Mouse (Mus musculus) adrenal gland, adult (tissue): ENCODE results near the gene Coq8b.

ENCODE experiments used
- DNase-seq, 2 experiments: peaks; one replicate each; pipeline ENCODE4 v3.0.0; 2022 to 2023; ENCODE audit warnings: low spot score in 1 of 2; ENCODE audit not compliant: inconsistent age in 2 of 2

Gene Coq8b

DNA sequence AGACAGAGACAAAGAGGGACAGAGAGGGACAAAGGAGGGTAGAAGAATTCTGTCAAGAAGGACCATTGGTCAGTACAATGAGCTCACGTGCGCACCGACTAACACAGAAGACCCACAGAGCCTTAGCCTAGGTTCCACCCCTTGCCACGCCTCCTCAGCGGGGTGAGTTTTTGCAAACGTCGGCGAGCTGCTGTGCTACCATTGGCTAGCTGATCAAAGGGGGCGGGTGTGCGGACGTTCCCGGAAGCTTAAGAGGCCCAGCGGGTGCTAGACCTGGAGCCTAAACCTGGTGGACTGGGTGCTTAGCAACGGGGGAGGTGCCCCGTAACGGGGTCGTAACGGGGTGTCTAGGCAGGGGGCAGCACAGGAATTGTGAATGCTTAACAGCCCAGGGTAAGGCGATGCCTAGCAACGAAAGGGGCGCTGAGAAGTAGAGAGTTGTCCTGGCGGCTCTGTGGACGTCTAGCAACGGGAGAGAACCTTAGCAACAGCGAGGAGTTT lies at the start of gene Coq8b:
Coq8b (plus strand) TSS at position 243 of the 501 bp plus-strand sequence.
- DNase-seq = peak; percentile 96 to 98

GRCm38 (mm10) chr7:27184964-27185363 lies 47.9 kb upstream of the Coq8b start:
- peak; percentile 43 to 71 for DNase-seq

DNA sequence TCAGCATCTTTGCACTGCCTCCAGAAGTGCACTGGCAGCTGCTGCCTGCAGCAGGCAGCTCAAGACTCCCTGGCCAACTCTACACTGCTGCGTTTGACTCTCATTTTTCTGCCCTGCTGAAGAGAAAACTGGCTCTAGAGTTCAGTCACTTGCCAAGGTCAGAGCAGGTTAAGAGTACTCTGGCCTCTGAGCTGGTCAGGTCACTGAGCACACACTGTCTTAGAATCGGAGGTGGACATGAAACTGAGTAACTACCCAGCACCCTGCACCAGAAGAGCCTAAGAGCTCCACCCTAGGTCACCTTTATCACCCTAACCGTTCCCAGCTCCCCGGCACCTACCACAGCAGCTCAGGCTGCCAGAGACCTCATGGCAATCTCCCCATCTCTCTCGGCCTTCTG lies 46.8 kb upstream of the Coq8b start:
- no peak for DNase-seq

GRCm38 (mm10) chr7:27189271-27189931 lies 43.4 kb upstream of the Coq8b start:
- DNase-seq = no peak

- no peak for DNase-seq
These were observed 40.4 kb upstream of the Coq8b start for GRCm38 (mm10) chr7:27192434-27192833.

DNA sequence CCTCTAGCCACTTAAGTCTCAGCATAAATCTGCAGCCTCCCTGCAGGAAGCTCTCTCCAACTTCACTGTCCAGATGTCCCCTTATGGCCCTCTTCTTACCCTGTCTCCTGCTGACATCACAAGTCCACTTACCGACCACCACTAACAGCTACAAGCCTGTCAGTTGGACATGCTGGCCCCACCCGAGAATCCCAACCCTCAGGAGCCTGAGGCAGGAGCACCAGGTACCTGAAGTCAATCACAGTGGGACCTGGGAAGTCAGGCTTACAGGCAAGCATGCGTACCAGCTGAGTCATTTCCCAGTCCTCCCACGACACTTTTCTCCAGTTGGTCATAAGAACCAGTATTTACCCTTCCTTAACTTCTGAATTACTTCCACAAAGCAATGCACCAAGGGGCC lies 39.1 kb upstream of the Coq8b start:
- no peak for DNase-seq

DNA sequence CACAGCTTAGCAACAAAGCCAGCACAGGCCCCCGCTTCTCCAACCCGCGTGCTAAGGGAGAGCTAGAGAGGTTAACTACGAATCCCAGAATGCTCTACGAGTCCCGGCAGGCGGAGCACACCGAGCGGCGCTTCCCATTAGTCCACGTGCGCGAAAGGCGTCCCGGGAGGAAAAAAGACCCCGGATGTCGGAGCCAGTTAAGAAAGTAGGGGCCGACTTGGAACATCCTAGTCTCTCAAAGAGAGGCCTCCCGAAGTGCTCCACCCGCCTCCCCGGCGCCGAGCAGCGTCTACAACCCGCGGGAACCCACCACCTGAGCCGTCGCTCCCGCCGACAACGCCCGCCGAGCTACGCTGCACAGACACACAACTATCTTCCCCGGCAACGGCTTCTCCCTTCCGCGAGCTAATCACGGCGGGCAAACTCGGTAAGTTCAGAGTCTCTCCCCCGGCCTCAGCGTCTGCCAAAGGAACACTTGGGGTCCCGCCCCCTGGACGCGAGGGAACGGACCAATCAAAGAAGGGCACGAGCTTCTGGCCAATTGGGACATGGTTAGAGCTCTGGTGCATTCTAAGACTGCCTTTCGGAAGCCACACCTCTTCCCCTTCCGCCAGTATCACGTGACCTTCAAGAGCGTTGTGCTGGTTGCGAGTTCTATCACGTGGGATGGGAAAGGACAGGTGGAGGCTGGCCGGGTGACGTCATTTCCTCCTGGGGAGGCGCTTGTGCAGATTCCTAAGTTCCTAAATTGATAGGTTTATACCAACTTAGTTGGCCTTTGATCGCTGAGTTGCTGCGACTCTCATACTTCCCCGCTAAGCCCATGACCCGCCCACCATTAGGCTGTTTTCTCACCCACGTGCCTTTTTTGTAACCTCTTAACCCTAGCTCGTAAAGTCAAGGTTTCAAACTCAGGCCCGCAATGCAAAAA lies 36.9 kb upstream of the Coq8b start, which contains the start of the genes BC024978 and Snrpa:
BC024978 (plus strand) TSS at position 101 of the 931 bp plus-strand sequence.
Snrpa (minus strand) TSS at position 591 of the 931 bp plus-strand sequence.
- peak; percentile 98 for DNase-seq

GRCm38 (mm10) chr7:27197136-27197535 lies 35.7 kb upstream of the Coq8b start:
- no peak for DNase-seq

- peak; percentile 65 to 89 for DNase-seq
These were observed 35.2 kb upstream of the Coq8b start for GRCm38 (mm10) chr7:27197634-27198033.

- DNase-seq = peak in 1 of 2 experiments; percentile 52
These were observed 34.5 kb upstream of the Coq8b start for GRCm38 (mm10) chr7:27198355-27198754.

GRCm38 (mm10) chr7:27198779-27199178 lies 34.0 kb upstream of the Coq8b start:
- no peak for DNase-seq

GRCm38 (mm10) chr7:27203730-27204449 lies 28.9 kb upstream of the Coq8b start:
- DNase-seq = no peak

DNA sequence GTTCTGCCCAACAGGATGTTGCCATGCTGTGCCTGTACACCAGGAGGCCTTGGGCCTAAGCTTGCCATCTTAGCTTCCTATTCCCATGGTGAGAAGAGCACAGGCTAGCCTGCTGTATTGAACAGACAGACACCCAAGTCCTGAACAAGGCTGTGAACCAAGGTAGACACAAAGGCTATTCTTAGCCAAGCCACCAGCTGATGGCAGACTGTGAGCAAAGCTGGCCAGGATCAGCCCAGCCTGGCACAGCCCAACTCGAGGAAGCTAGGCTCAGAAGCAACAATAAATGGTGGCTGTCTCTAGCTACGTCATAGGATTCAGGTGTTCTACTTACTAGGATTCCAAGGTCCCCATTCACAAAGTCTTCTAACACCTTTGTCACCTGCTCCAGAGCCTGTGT lies 20.2 kb upstream of the Coq8b start:
- DNase-seq = no peak

DNA sequence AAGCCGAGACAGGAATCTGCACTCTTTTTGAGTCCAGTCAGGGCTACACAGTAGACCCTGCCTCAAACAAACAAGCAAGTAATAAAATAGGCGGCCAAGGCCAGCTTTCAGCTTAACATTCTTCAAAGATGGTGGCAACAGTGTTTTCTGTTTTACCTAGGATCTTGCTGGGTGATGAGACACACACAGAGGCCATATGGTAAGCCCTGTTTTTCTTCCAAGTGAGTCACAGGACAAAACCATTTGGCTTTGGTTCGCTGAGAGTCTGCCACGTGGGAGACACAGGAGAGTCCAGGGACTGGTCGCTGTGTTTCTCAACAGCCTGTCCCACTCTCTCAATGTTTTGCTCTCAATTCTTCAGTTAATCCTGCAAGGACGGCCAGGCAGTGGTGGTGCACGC lies 14.2 kb upstream of the Coq8b start:
- DNase-seq = peak in 1 of 2 experiments; percentile 65

- no peak for DNase-seq
These were observed 12.9 kb upstream of the Coq8b start for GRCm38 (mm10) chr7:27219937-27220336.

DNA sequence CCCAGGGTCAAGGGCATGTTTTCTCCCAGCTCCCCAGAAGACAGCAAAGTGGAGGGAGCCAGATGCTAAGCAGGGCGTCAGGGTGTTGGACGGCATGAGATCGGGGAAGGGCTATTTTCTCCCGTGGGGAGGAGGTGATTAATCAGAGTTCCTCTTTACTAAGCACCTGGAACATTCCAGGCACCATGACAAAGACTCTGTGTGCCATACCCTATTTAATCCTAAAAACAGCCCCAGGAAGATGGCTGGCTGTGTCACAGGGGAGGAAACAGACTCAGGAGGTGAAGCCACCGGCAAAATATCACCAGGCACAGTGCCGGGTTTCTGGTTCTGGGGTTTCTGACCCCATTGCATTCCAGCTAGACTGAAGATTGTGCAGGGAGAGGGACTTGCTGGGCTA lies 10.9 kb upstream of the Coq8b start:
- no peak for DNase-seq

DNA sequence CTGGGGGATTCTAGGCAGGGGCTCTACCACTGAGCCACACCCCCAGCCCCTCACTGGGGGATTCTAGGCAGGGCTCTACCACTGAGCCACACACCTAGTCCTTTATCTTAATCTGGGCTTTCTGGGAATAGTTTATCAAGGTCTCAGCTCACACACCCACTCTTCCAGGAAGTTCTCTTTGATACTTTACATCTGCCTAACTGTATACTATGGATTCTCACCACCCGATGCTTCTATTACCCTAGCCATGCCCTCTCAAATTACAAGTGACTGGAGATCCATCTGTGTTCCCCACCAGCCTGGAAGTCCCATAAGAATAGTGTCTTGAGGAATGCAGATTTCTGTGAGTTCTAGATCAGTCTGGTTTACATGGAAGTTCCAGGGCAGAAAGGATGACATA lies 10.3 kb upstream of the Coq8b start:
- DNase-seq = no peak

DNA sequence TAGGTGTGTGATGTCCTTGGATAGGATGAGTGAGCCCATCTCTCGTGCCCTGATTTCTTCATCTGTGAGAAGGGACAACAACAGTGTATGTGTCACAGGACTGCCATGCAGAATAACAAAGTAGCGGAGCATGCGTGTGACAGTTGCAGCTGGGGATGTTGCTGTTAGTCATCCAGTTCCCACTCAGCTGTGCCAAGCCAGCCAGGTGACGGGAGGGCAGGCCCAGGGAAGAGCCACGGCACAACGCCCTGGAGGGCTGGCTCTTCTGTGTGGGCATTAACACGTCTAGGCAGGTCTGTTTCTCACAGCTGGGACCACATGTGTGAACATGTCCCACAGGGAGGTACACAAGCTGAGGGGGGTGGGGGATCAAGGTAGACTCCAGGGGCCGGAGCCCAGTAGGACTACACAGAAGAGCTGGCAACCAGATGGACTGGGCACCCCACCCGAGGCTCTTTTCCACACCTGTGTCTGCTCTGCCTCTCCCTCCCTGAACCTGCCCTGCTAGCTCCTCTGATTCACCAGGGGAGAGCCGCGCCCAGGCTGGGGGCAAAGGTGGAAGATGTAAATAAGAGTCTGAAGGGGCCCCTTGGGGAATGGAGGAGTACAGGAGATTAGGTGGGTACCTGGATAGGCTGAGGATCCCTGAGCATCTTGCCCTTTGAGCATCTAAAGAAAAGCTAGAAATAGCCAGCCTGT lies 7.8 kb upstream of the Coq8b start:
- DNase-seq = peak; percentile 76 to 81

DNA sequence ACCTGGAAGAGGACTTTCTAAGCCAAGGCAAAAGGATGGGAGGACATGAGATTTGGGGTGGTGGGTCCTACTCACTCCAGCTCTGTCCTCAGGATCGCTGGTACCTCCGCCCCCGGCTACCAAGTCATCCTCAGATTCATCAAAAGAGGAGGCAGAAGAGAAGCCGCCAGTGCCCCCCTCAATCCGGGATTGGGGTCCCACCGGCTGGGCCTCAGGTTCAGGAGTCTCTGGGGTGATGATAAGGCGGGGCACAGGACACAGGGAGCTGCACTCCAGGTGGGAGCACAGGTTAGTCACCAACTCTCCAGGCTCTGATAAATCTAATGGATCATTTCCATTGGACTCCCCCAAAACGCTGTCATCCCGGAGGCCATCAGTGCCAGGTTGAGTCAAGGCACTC lies 5.5 kb upstream of the Coq8b start:
- DNase-seq = peak in 1 of 2 experiments; percentile 44

DNA sequence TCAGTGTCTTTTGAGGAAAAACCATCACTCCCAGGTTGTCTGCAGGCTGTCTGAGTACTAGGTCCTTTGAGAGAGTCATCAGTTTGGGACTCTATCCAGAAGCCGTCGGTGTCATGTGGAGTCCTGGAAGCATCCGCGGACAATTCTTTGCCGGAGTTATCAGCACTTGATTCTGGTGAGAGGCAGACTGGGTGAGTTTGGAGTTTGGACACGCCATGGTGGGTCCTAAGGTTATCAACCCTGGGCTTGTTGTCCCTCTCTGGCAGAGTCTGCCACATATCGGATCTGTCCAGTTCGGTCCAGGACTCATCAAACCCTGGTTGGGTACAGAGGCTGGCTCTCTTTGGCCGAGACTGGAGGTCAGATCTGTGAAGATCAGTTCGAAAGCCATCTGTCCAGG lies 5.1 kb upstream of the Coq8b start:
- no peak for DNase-seq
